Mouse (Mus musculus) kidney, postnatal 0 days (tissue): ENCODE results near the gene Arhgap31. TPM values are rescaled to one million over a fixed set of nuclear protein-coding genes. Genes with fewer than 3 reads are reported as not detected.
A peak's percentile ranks its signal among the peaks of the same experiment; 100 is the strongest.
"Not testable (repeated sequence)": the region's sequence is repeated elsewhere in the genome, so short reads cannot be mapped to it uniquely, and the experiment has no call there.

Source experiments
- ATAC-seq: fragments of 200-750 bp; cut with Nextera tagmentation; replicated peaks from 2 replicates; pipeline ENCODE4 v1.8.0; 2017; ENCODE audit warnings: low read depth, moderate number of reproducible peaks, moderate TSS enrichment, moderate library complexity; ENCODE audit not compliant: low FRiP score
- DNase-seq: peaks from one replicate; pipeline ENCODE4 v3.0.0-alpha.2; 2016; ENCODE audit warnings: low spot score
- H3K27ac ChIP-seq: fragments of 300-500 bp; sonication (generic); 2 replicates; pipeline ENCODE4 v1.5.1; 2014; ENCODE audit warnings: mild to moderate bottlenecking
- H3K27me3 ChIP-seq: fragments of 300-500 bp; sonication (generic); 2 replicates; pipeline ENCODE4 v1.6.1; 2014; ENCODE audit warnings: low read length, mixed read lengths; ENCODE audit not compliant: insufficient read depth
- H3K36me3 ChIP-seq: fragments of 300-500 bp; sonication (generic); 2 replicates; pipeline ENCODE4 v1.6.1; 2014; ENCODE audit warnings: low read length, mixed read lengths; ENCODE audit not compliant: insufficient read depth
- H3K4me1 ChIP-seq: fragments of 300-500 bp; sonication (generic); replicated peaks from 2 replicates; pipeline ENCODE4 v1.6.1; 2014; ENCODE audit warnings: antibody characterized with exemption, low read length, mixed read lengths; ENCODE audit not compliant: insufficient read depth
- H3K4me2 ChIP-seq: fragments of 300-500 bp; sonication (generic); 2 replicates; pipeline ENCODE4 v1.6.1; 2014; ENCODE audit warnings: mild to moderate bottlenecking, low read length, moderate library complexity, mixed read lengths
- H3K4me3 ChIP-seq: fragments of 300-500 bp; sonication (generic); replicated peaks from 2 replicates; pipeline ENCODE4 v1.5.1; 2014; ENCODE audit warnings: low read depth, low read length
- H3K9ac ChIP-seq: fragments of 300-500 bp; sonication (generic); 2 replicates; pipeline ENCODE4 v1.6.1; 2014; ENCODE audit warnings: low read depth, low read length
- H3K9me3 ChIP-seq: fragments of 300-500 bp; sonication (generic); replicated peaks from 2 replicates; pipeline ENCODE4 v1.6.1; 2016; ENCODE audit warnings: low read length, inconsistent platforms, mixed read lengths
- CTCF ChIP-seq: IDR thresholded peaks from 2 replicates; pipeline ENCODE4 v1.5.1; 2016; ENCODE audit warnings: antibody characterized with exemption, low read depth, mild to moderate bottlenecking, moderate library complexity
- WGBS: fragments of 180-500 bp; shearing (Covaris S2); extraction: QIAGEN DNeasy Blood & Tissue Kit; methylation state at CpG from one replicate; pipeline ENCODE4 v1.1.7; 2014; 5-methylcytosine and 5-hydroxymethylcytosine counted together
- polyA plus RNA-seq: library from polyadenylated mRNA; unstranded; fragments of >200 nt; fragmentation: Nextera tagmentation; extraction: Ambion mirVana; gene quantifications from 2 replicates; pipeline ENCODE4 v1.2.1, GENCODE M21; 2015

The Arhgap31 gene
- polyA plus RNA-seq, 1 experiment from 2014 or later, result 5.4 TPM

- Histone ChIP-seq H3K27me3 (no peaks in the 10 kb centered on the region), H3K4me3 (no peak overlapping the region), H3K4me2 (no peak overlapping the region), H3K9ac (no peak overlapping the region), H3K4me1 (peaks cover 4% of the 10 kb centered on the region; the same call in 1 of the 2 replicates), H3K27ac (no peak overlapping the region), H3K9me3 (no peaks in the 10 kb centered on the region), H3K36me3 (no peaks in the 10 kb centered on the region)
- 71% methylated on average over 6 of the region's 6 CpGs for WGBS
- ATAC-seq, result peak; percentile 33; the same call in 1 of the 2 replicates
- TF ChIP-seq CTCF, result no peak
- DNase-seq, result no peak
Observed at GRCm38 (mm10) chr16:38729139-38729538, 16.1 kb upstream of the Arhgap31 start.

GRCm38 (mm10) chr16:38728576-38729132 is 15.6 kb upstream of the Arhgap31 start:
- no peaks in the 10 kb centered on the region for H3K9me3 ChIP-seq
- no peak overlapping the region for H3K9ac ChIP-seq
- no peaks in the 10 kb centered on the region for H3K27me3 ChIP-seq
- DNase-seq (no peak), ATAC-seq (peak; percentile 57; the same call in 1 of the 2 replicates)
- H3K4me1 ChIP-seq, result peaks cover 4% of the 10 kb centered on the region; the same call in 1 of the 2 replicates
- no peaks in the 10 kb centered on the region for H3K36me3 ChIP-seq
- TF ChIP-seq CTCF, result no peak
- no peak overlapping the region for H3K4me2 ChIP-seq
- 76% methylated on average over 15 of the region's 15 CpGs for WGBS
- H3K27ac ChIP-seq, result no peak overlapping the region
- no peak overlapping the region for H3K4me3 ChIP-seq

- no peaks in the 10 kb centered on the region for H3K27me3 ChIP-seq
- TF ChIP-seq CTCF, result no peak
- no peak overlapping the region for H3K4me3 ChIP-seq
- DNase-seq (peak; percentile 54), ATAC-seq (no peak)
- no peak overlapping the region for H3K9ac ChIP-seq
- H3K36me3 ChIP-seq, result no peaks in the 10 kb centered on the region
- peak overlapping the region; percentile 72 for H3K27ac ChIP-seq
- peaks cover 3% of the 10 kb centered on the region; the same call in 1 of the 2 replicates for H3K4me1 ChIP-seq
- H3K9me3 ChIP-seq, result no peaks in the 10 kb centered on the region
- 0 out of 2 replicates have a peak overlapping the region, but pooled peaks have one; percentile 1 for H3K4me2 ChIP-seq
- WGBS, result 57% methylated on average over 13 of the region's 13 CpGs
Observed at GRCm38 (mm10) chr16:38724974-38725373, 11.9 kb upstream of the Arhgap31 start.

DNA sequence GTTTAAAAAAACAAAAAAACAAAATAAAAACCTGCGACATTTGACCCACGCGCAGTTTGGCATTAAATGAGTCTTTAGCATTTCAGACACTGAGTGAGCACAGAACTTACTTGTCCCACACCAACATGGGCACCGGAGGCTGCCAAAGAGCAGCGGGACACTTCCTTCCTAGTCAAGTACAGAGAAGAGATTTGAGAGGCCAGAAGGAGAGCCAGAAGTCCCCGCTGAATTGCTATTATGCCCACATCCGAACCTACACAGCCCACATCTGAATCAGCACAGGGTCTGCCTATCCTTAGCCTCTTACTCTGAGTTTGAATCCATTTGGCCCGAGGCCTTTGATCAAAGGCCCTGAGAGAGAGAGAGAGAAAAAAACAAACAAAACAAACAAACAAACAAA is 11.2 kb upstream of the Arhgap31 start:
- H3K4me3 ChIP-seq, result no peak overlapping the region
- TF ChIP-seq CTCF, result no peak
- no peak overlapping the region for H3K9ac ChIP-seq
- WGBS, result 72% methylated on average over 8 of the region's 8 CpGs
- DNase-seq (no peak), ATAC-seq (no peak)
- no peaks in the 10 kb centered on the region for H3K27me3 ChIP-seq
- H3K27ac ChIP-seq, result peak overlapping the region; percentile 72
- H3K9me3 ChIP-seq, result no peaks in the 10 kb centered on the region
- no peaks in the 10 kb centered on the region for H3K4me1 ChIP-seq
- H3K4me2 ChIP-seq, result 0 out of 2 replicates have a peak overlapping the region, but pooled peaks have one; percentile 1
- no peaks in the 10 kb centered on the region for H3K36me3 ChIP-seq

GRCm38 (mm10) chr16:38721377-38721776 is 8.3 kb upstream of the Arhgap31 start:
- Histone ChIP-seq H3K36me3 (no peaks in the 10 kb centered on the region), H3K27ac (no peak overlapping the region), H3K9ac (no peak overlapping the region), H3K9me3 (no peaks in the 10 kb centered on the region), H3K4me2 (no peak overlapping the region), H3K4me3 (no peak overlapping the region), H3K27me3 (no peaks in the 10 kb centered on the region), H3K4me1 (no peaks in the 10 kb centered on the region)
- 91% methylated on average over 8 of the region's 9 CpGs for WGBS
- TF ChIP-seq CTCF, result no peak
- ATAC-seq, result no peak
- no peak for DNase-seq

DNA sequence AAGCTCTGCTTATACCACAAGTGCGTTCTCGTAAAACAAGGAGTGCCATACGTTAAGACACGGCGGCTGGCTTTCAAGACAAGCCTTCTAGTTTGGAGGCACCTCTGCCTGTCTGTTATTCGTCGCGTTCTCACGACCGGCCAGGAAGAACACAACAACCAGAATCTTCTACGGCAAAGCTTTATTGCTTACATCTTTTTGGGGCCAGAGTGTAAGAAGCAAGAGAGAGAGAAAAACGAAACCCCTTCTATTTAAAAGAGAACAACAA is 1.1 kb upstream of the Arhgap31 start:
- ATAC-seq, result not testable (repeated sequence)

More for the DNA sequence above, 1.1 kb upstream of the Arhgap31 start:
- 31% methylated on average over 11 of the region's 12 CpGs for WGBS
- Histone ChIP-seq H3K27ac (peak overlapping the region; percentile 89), H3K4me2 (peak overlapping the region; percentile 79), H3K4me3 (0 out of 2 replicates have a peak overlapping the region, but pooled peaks have one; percentile 20)
- H3K9ac ChIP-seq, H3K27me3 ChIP-seq, H3K9me3 ChIP-seq, DNase-seq, H3K4me1 ChIP-seq, H3K36me3 ChIP-seq: not testable (repeated sequence)
